Mouse (Mus musculus): ENCODE measurements around the gene Olfr633. TPM values are rescaled to one million over a fixed set of nuclear protein-coding genes. Genes with fewer than 3 reads are reported as not detected.
"Not testable (repeated sequence)": the region's sequence is repeated elsewhere in the genome, so short reads cannot be mapped to it uniquely, and the experiment has no call there.

Gene Olfr633
- not detected in 2 replicates for polyA plus RNA-seq (2014; fragmentation: Nextera tagmentation; extraction: Ambion mirVana)

DNA sequence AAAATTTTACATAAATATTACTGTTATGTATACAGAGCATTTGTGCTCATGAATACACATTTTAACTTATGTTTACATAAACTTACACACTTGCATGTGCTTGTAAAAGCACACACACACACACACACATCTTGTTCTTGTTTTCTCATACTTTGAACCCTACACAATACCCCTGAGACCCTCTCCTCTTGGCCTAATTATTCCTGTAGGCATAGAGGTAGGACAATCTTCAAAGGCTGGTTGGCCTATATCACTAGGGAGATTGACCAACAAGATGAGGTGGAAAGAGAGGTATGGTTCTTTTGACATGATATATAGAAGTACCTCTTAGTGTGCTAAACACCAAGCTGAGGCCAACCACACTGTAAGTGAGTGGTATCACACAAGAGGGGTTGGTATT is at the start of gene Olfr633:
TSS of gene Olfr633 (plus strand) at position 301 of the 400 bp plus-strand sequence.
- Histone ChIP-seq H3K27me3 (ENCODE audit: control insufficient read depth, insufficient read depth, low read length) (no peaks in the 10 kb centered on the region), H3K4me1 (ENCODE audit: control insufficient read depth, insufficient read depth, low read length) (no peaks in the 10 kb centered on the region), H3K36me3 (ENCODE audit: control insufficient read depth, insufficient read depth, low read length) (no peaks in the 10 kb centered on the region), H3K9ac (ENCODE audit: low read length) (no peak within 1 kb of the TSS), H3K27ac (replicated peaks; ENCODE audit: low read depth, low read length) (no peak within 1 kb of the TSS), H3K4me3 (ENCODE audit: low read depth, low read length) (no peak within 1 kb of the TSS), H3K4me2 (ENCODE audit: low read depth, severe bottlenecking) (no peak within 1 kb of the TSS), H3K9me3 (ENCODE audit: control insufficient read depth, low read length) (no peaks in the 10 kb centered on the region)
- no peak for DNase-seq (ENCODE audit: low spot score)
- ATAC-seq (ENCODE audit: insufficient number of reproducible peaks, low FRiP score, low TSS enrichment, low read depth) = no peak

- no peak within 1 kb of the TSS for H3K27ac ChIP-seq (replicated peaks; ENCODE audit: low read depth, low read length)
- no peaks in the 10 kb centered on the region for H3K9me3 ChIP-seq (ENCODE audit: control insufficient read depth, low read length)
- ATAC-seq (ENCODE audit: insufficient number of reproducible peaks, low FRiP score, low TSS enrichment, low read depth) = no peak
- no peak for DNase-seq (ENCODE audit: low spot score)
- no peak within 1 kb of the TSS for H3K4me3 ChIP-seq (ENCODE audit: low read depth, low read length)
- no peak within 1 kb of the TSS for H3K4me2 ChIP-seq (ENCODE audit: low read depth, severe bottlenecking)
- 87% methylated on average over 2 of the region's 2 CpGs for WGBS
- no peaks in the 10 kb centered on the region for H3K27me3 ChIP-seq (ENCODE audit: control insufficient read depth, insufficient read depth, low read length)
- no peak within 1 kb of the TSS for H3K9ac ChIP-seq (ENCODE audit: low read length)
- no peaks in the 10 kb centered on the region for H3K4me1 ChIP-seq (ENCODE audit: control insufficient read depth, insufficient read depth, low read length)
- H3K36me3 ChIP-seq (ENCODE audit: control insufficient read depth, insufficient read depth, low read length) = no peaks in the 10 kb centered on the region
These were observed 41.0 kb upstream of the Olfr633 start, which contains the start of gene Olfr65 for GRCm38 (mm10) chr7:103903187-103903586. Olfr65 (plus strand) TSS chr7:103903487.

GRCm38 (mm10) chr7:103910047-103910446 is 34.2 kb upstream of the Olfr633 start:
- no peaks in the 10 kb centered on the region for H3K4me1 ChIP-seq (ENCODE audit: control insufficient read depth, insufficient read depth, low read length)
- H3K4me2 ChIP-seq (ENCODE audit: low read depth, severe bottlenecking) = no peak overlapping the region
- 28% methylated on average over 3 of the region's 3 CpGs for WGBS
- no peak overlapping the region for H3K27ac ChIP-seq (replicated peaks; ENCODE audit: low read depth, low read length)
- no peak for DNase-seq (ENCODE audit: low spot score)
- no peaks in the 10 kb centered on the region for H3K36me3 ChIP-seq (ENCODE audit: control insufficient read depth, insufficient read depth, low read length)
- no peak overlapping the region for H3K4me3 ChIP-seq (ENCODE audit: low read depth, low read length)
- H3K27me3 ChIP-seq (ENCODE audit: control insufficient read depth, insufficient read depth, low read length) = no peaks in the 10 kb centered on the region
- no peak overlapping the region for H3K9ac ChIP-seq (ENCODE audit: low read length)
- no peaks in the 10 kb centered on the region for H3K9me3 ChIP-seq (ENCODE audit: control insufficient read depth, low read length)
- no peak for ATAC-seq (ENCODE audit: insufficient number of reproducible peaks, low FRiP score, low TSS enrichment, low read depth)

DNA sequence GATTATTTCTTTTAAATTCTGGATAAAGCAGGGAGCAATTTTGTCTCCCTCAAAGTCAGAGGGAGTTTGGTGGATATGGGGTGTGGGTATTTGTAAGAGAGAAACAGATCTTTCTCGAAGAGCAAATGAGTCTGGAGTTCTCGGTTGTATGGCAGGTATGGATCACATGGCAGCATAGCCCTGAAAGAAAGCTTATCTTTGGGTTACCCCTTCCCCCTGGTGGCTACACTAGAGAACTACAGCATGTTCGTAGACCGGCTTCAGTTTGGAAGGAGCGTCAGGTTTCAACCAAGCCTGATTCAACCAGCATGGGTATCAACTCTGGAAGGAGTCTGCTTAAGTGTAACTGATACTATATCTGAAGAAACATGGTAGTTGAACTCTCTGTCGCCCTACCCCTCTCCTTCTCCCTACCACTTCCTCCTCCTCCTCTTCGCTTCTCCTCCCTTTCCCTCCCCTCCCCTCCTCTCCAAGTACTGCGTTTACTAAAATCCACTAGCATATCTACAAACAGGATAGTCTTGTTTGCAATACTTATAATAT is 31.2 kb upstream of the Olfr633 start:
- H3K9me3 ChIP-seq (ENCODE audit: control insufficient read depth, low read length) = no peaks in the 10 kb centered on the region
- no peak overlapping the region for H3K27ac ChIP-seq (replicated peaks; ENCODE audit: low read depth, low read length)
- no peak overlapping the region for H3K4me2 ChIP-seq (ENCODE audit: low read depth, severe bottlenecking)
- no peak overlapping the region for H3K9ac ChIP-seq (ENCODE audit: low read length)
- no peak for ATAC-seq (ENCODE audit: insufficient number of reproducible peaks, low FRiP score, low TSS enrichment, low read depth)
- H3K4me3 ChIP-seq (ENCODE audit: low read depth, low read length) = no peak overlapping the region
- peak; percentile 26 for DNase-seq (ENCODE audit: low spot score)
- H3K4me1 ChIP-seq (ENCODE audit: control insufficient read depth, insufficient read depth, low read length) = no peaks in the 10 kb centered on the region
- H3K36me3 ChIP-seq (ENCODE audit: control insufficient read depth, insufficient read depth, low read length) = no peaks in the 10 kb centered on the region
- WGBS = 43% methylated on average over 8 of the region's 8 CpGs
- no peaks in the 10 kb centered on the region for H3K27me3 ChIP-seq (ENCODE audit: control insufficient read depth, insufficient read depth, low read length)

GRCm38 (mm10) chr7:103915338-103915737 is 28.9 kb upstream of the Olfr633 start:
- ATAC-seq (ENCODE audit: insufficient number of reproducible peaks, low FRiP score, low TSS enrichment, low read depth) = no peak
- H3K4me3 ChIP-seq (ENCODE audit: low read depth, low read length) = no peak overlapping the region
- H3K9ac ChIP-seq (ENCODE audit: low read length) = no peak overlapping the region
- no peak overlapping the region for H3K27ac ChIP-seq (replicated peaks; ENCODE audit: low read depth, low read length)
- no peaks in the 10 kb centered on the region for H3K27me3 ChIP-seq (ENCODE audit: control insufficient read depth, insufficient read depth, low read length)
- no peak for DNase-seq (ENCODE audit: low spot score)
- H3K9me3 ChIP-seq (ENCODE audit: control insufficient read depth, low read length) = no peaks in the 10 kb centered on the region
- H3K36me3 ChIP-seq (ENCODE audit: control insufficient read depth, insufficient read depth, low read length) = no peaks in the 10 kb centered on the region
- H3K4me1 ChIP-seq (ENCODE audit: control insufficient read depth, insufficient read depth, low read length) = no peaks in the 10 kb centered on the region
- no peak overlapping the region for H3K4me2 ChIP-seq (ENCODE audit: low read depth, severe bottlenecking)

GRCm38 (mm10) chr7:103928525-103928924 is 15.7 kb upstream of the Olfr633 start, which contains the start of gene Olfr631:
Olfr631 (plus strand) TSS chr7:103928825.
- no peak for ATAC-seq (ENCODE audit: insufficient number of reproducible peaks, low FRiP score, low TSS enrichment, low read depth)
- no peaks in the 10 kb centered on the region for H3K9me3 ChIP-seq (ENCODE audit: control insufficient read depth, low read length)
- H3K27me3 ChIP-seq (ENCODE audit: control insufficient read depth, insufficient read depth, low read length) = no peaks in the 10 kb centered on the region
- H3K27ac ChIP-seq (replicated peaks; ENCODE audit: low read depth, low read length) = no peak within 1 kb of the TSS
- no peak within 1 kb of the TSS for H3K4me3 ChIP-seq (ENCODE audit: low read depth, low read length)
- no peak within 1 kb of the TSS for H3K4me2 ChIP-seq (ENCODE audit: low read depth, severe bottlenecking)
- no peaks in the 10 kb centered on the region for H3K4me1 ChIP-seq (ENCODE audit: control insufficient read depth, insufficient read depth, low read length)
- DNase-seq (ENCODE audit: low spot score) = no peak
- no peaks in the 10 kb centered on the region for H3K36me3 ChIP-seq (ENCODE audit: control insufficient read depth, insufficient read depth, low read length)
- no peak within 1 kb of the TSS for H3K9ac ChIP-seq (ENCODE audit: low read length)

DNA sequence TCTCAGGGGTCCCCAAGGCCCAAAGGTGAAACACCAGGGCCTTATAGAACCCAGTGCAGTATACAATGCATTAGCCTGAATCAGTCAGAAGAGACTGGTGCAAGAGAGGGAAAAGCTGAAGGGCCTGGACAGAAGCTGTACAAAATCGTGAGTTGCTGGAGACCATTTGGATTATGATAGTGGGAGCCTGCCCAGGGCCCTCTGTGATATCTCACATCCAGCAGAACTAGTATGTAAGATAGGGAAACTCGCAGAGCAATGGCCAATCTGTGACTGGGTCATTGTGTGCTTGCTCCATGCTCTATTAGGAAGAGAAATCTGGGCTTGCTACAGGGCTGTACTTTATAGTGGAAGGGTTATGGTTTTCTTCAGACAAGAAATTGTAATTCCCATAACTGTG is 10.0 kb upstream of the Olfr633 start, which contains the start of gene Olfr632:
TSS of gene Olfr632 (plus strand) at position 84 of the 400 bp plus-strand sequence.
- WGBS = 80% methylated on average over 2 of the region's 2 CpGs
- DNase-seq (ENCODE audit: low spot score) = no peak
- Histone ChIP-seq H3K4me2 (ENCODE audit: low read depth, severe bottlenecking) (no peak within 1 kb of the TSS), H3K27me3 (ENCODE audit: control insufficient read depth, insufficient read depth, low read length) (no peaks in the 10 kb centered on the region), H3K27ac (replicated peaks; ENCODE audit: low read depth, low read length) (no peak within 1 kb of the TSS), H3K4me1 (ENCODE audit: control insufficient read depth, insufficient read depth, low read length) (no peaks in the 10 kb centered on the region), H3K9me3 (ENCODE audit: control insufficient read depth, low read length) (no peaks in the 10 kb centered on the region), H3K36me3 (ENCODE audit: control insufficient read depth, insufficient read depth, low read length) (no peaks in the 10 kb centered on the region), H3K4me3 (ENCODE audit: low read depth, low read length) (no peak within 1 kb of the TSS), H3K9ac (ENCODE audit: low read length) (no peak within 1 kb of the TSS)
- ATAC-seq (ENCODE audit: insufficient number of reproducible peaks, low FRiP score, low TSS enrichment, low read depth) = no peak

- Histone ChIP-seq H3K9ac (ENCODE audit: low read length) (no peak overlapping the region), H3K4me2 (ENCODE audit: low read depth, severe bottlenecking) (no peak overlapping the region), H3K4me3 (ENCODE audit: low read depth, low read length) (no peak overlapping the region), H3K27ac (replicated peaks; ENCODE audit: low read depth, low read length) (no peak overlapping the region), H3K4me1 (ENCODE audit: control insufficient read depth, insufficient read depth, low read length) (no peaks in the 10 kb centered on the region), H3K9me3 (ENCODE audit: control insufficient read depth, low read length) (no peaks in the 10 kb centered on the region), H3K27me3 (ENCODE audit: control insufficient read depth, insufficient read depth, low read length) (no peaks in the 10 kb centered on the region), H3K36me3 (ENCODE audit: control insufficient read depth, insufficient read depth, low read length) (no peaks in the 10 kb centered on the region)
- 31% methylated on average over 2 of the region's 2 CpGs for WGBS
- ATAC-seq (ENCODE audit: insufficient number of reproducible peaks, low FRiP score, low TSS enrichment, low read depth) (no peak), DNase-seq (ENCODE audit: low spot score) (peak; percentile 78)
These were observed 1.5 kb upstream of the Olfr633 start for GRCm38 (mm10) chr7:103942730-103943129.

DNA sequence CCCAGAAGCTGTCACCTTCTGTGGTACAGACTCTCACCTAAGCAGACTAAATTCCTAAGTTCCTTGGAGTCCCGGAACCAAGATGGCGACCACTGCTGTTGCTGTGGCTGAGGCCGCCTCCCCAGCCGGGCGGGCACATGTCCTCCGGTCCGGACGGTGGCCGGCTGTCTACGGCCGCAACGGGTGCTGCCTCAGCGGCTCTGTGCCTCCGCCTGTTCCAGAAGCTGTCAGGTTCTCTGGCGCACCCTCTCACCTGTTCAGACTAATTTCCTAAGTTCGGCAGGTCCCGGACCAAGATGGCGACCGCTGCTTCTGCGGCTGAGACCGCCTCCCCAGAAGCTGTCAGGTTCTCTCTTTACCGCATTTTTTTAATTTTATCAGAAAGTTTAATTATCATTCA is 22.6 kb downstream of the Olfr633 start:
- not testable (repeated sequence) for H3K9me3 ChIP-seq (ENCODE audit: control insufficient read depth, low read length); H3K4me3 ChIP-seq (ENCODE audit: low read depth, low read length); ATAC-seq (ENCODE audit: insufficient number of reproducible peaks, low FRiP score, low TSS enrichment, low read depth); H3K27me3 ChIP-seq (ENCODE audit: control insufficient read depth, insufficient read depth, low read length); H3K9ac ChIP-seq (ENCODE audit: low read length); H3K4me2 ChIP-seq (ENCODE audit: low read depth, severe bottlenecking); H3K27ac ChIP-seq (replicated peaks; ENCODE audit: low read depth, low read length); H3K4me1 ChIP-seq (ENCODE audit: control insufficient read depth, insufficient read depth, low read length); DNase-seq (ENCODE audit: low spot score); H3K36me3 ChIP-seq (ENCODE audit: control insufficient read depth, insufficient read depth, low read length)
- 91% methylated on average over 22 of the region's 22 CpGs for WGBS

Measured in limb, embryonic 11.5 days (tissue).